ENCODE assay signal across 8 mouse cellular contexts in the genomic region with DNA sequence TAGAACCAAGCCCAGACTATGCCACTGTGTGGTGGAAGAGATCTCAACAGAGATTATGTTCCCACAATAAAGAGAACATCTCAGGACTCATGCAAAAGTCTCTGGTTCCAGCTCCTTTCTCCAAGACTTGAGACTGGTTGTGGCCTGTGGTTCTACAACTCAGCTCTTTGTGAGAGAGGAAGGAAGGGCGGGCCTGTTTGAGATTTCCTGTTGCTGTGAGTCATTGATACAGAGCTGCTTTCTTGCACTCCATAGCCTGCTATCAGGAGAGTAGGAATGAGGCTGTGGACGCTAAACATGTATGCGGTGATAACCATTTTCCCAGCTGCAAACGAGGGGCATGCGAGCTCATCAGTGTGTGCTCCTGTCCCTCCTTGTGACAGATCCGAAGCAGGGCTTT. TPM values are rescaled to one million over a fixed set of nuclear protein-coding genes. Genes with fewer than 3 reads are reported as not detected.
A peak's percentile ranks its signal among the peaks of the same experiment; 100 is the strongest.
DNase-seq lines count a peak whose midpoint lies in the region; ATAC-seq and TF ChIP-seq lines count a peak whose summit lies in the region.

No protein-coding gene starts in this region.

- no peaks in the 10 kb centered on the region for H3K36me3 ChIP-seq in G1E (replicated peaks)
- no peaks in the 10 kb centered on the region for H3K36me3 ChIP-seq in forebrain, embryonic 13.5 days (ENCODE audit: poor library complexity, severe bottlenecking)
- no peaks in the 10 kb centered on the region for H3K36me3 ChIP-seq in hindbrain, embryonic 12.5 days

- peaks cover 5% of the 10 kb centered on the region; the same call in 1 of the 2 replicates for H3K27me3 ChIP-seq in G1E (ENCODE audit: insufficient read depth, low read length)
- no peaks in the 10 kb centered on the region for H3K27me3 ChIP-seq in forebrain, embryonic 13.5 days
- no peaks in the 10 kb centered on the region for H3K27me3 ChIP-seq in hindbrain, embryonic 12.5 days

- H3K4me1 ChIP-seq in G1E (ENCODE audit: insufficient read depth, low read depth, low read length) = no peaks in the 10 kb centered on the region
- peaks cover 6% of the 10 kb centered on the region; the same call in 1 of the 2 replicates for H3K4me1 ChIP-seq in embryonic fibroblast, embryonic 13.5 days (ENCODE audit: control insufficient read depth, insufficient read depth, low read length)
- H3K4me1 ChIP-seq in forebrain, embryonic 13.5 days = no peaks in the 10 kb centered on the region
- no peaks in the 10 kb centered on the region for H3K4me1 ChIP-seq in hindbrain, embryonic 12.5 days

- peak overlapping the region; percentile 41; the same call in 1 of the 2 replicates for H3K27ac ChIP-seq in embryonic fibroblast, embryonic 13.5 days (ENCODE audit: insufficient read depth, low read length)
- no peak overlapping the region for H3K27ac ChIP-seq in forebrain, embryonic 13.5 days
- H3K27ac ChIP-seq in hindbrain, embryonic 12.5 days = no peak overlapping the region

- H3K9me3 ChIP-seq in G1E (replicated peaks) = no peaks in the 10 kb centered on the region
- no peaks in the 10 kb centered on the region for H3K9me3 ChIP-seq in forebrain, embryonic 13.5 days (replicated peaks)
- H3K9me3 ChIP-seq in hindbrain, embryonic 12.5 days (replicated peaks) = no peaks in the 10 kb centered on the region

- TF ChIP-seq POLR2A in embryonic fibroblast, embryonic 13.5 days (IDR thresholded peaks at IDR 0.05; ENCODE audit: low read depth, low read length) = no peak

- peak; percentile 15; the same call in 1 of the 2 replicates for ATAC-seq in G1E (ENCODE audit: extremely low read depth, insufficient number of reproducible peaks, low FRiP score, poor library complexity, severe bottlenecking)
- ATAC-seq in monocyte, adult 5-6 weeks (replicated peaks; ENCODE audit: insufficient number of reproducible peaks, low FRiP score, low TSS enrichment, poor library complexity, severe bottlenecking) = peak; percentile 93
- ATAC-seq in forebrain, embryonic 13.5 days = no peak
- no peak for ATAC-seq in hindbrain, embryonic 12.5 days (ENCODE audit: low FRiP score)

- DNase-seq in G1E (ENCODE audit: low spot score) = no peak
- DNase-seq in kidney, postnatal 14 days = peak; percentile 2
- no peak for DNase-seq in layer of hippocampus, postnatal 36 days
- no peak for DNase-seq in left cerebral cortex, adult 11 months (ENCODE audit: low spot score)

- no peak overlapping the region for H3K4me3 ChIP-seq in G1E (ENCODE audit: low read depth, low read length)
- H3K4me3 ChIP-seq in embryonic fibroblast, embryonic 13.5 days (ENCODE audit: insufficient read depth, low read length) = no peak overlapping the region
- no peak overlapping the region for H3K4me3 ChIP-seq in forebrain, embryonic 13.5 days
- no peak overlapping the region for H3K4me3 ChIP-seq in hindbrain, embryonic 12.5 days

- H3K9ac ChIP-seq in forebrain, embryonic 13.5 days = no peak overlapping the region
- H3K9ac ChIP-seq in hindbrain, embryonic 12.5 days = no peak overlapping the region

- no peak for TF ChIP-seq CTCF in G1E (IDR thresholded peaks at IDR 0.05; ENCODE audit: low read depth, low read length)
- no peak for TF ChIP-seq CTCF in embryonic fibroblast, embryonic 13.5 days (IDR thresholded peaks at IDR 0.05; ENCODE audit: borderline replicate concordance, insufficient read depth, low read length)

- 89% methylated on average over 6 of the region's 6 CpGs for WGBS in forebrain, embryonic 13.5 days
- 83% methylated on average over 6 of the region's 6 CpGs for WGBS in hindbrain, embryonic 12.5 days

- no peak overlapping the region for H3K4me2 ChIP-seq in forebrain, embryonic 13.5 days
- H3K4me2 ChIP-seq in hindbrain, embryonic 12.5 days (replicated peaks) = no peak overlapping the region

RNA-seq across cellular contexts. Expression of a gene that starts 43.9 kb away (rescaled TPM):
- total RNA-seq in G1E (2014; fragmentation: Nextera tagmentation) (0.53 and 0.58 TPM in 2 replicates), G1E (2017) (0.49 and 0.87 TPM in 2 replicates)
- 0.14 and 0.19 TPM in 2 replicates for polyA plus RNA-seq in G1E (2012)
- polyA plus RNA-seq in embryonic fibroblast, embryonic 13.5 days (2011; ENCODE audit: insufficient read length, low read depth, missing spikeins) = 0.40 and 0.74 TPM in 2 replicates
- total RNA-seq in monocyte, adult 5-6 weeks (2017) = 1.1 to 1.9 TPM (median 1.7 TPM) in 3 replicates
- polyA plus RNA-seq in forebrain, embryonic 13.5 days (2015; fragmentation: Nextera tagmentation; extraction: Ambion mirVana) = not detected in 2 replicates
- total RNA-seq in layer of hippocampus, postnatal 36 days (2021) = 1 to 10 TPM; 2.4 to 2.7 TPM
- polyA plus RNA-seq in hindbrain, embryonic 12.5 days (2016; fragmentation: Nextera tagmentation; extraction: Ambion mirVana) = not detected in 2 replicates

RNA-seq across cellular contexts. Expression of a gene that starts 48.2 kb away (rescaled TPM):
- 5.8 and 7.8 TPM in 2 replicates for total RNA-seq in G1E (2014; fragmentation: Nextera tagmentation)
- total RNA-seq in G1E (2017) = 6.6 and 7.5 TPM in 2 replicates
- 6.9 and 7.1 TPM in 2 replicates for polyA plus RNA-seq in G1E (2012)
- 18.1 and 18.8 TPM in 2 replicates for polyA plus RNA-seq in embryonic fibroblast, embryonic 13.5 days (2011; ENCODE audit: insufficient read length, low read depth, missing spikeins)
- total RNA-seq in monocyte, adult 5-6 weeks (2017) = 19.0 to 29.0 TPM (median 24.3 TPM) in 3 replicates
- polyA plus RNA-seq in forebrain, embryonic 13.5 days (2015; fragmentation: Nextera tagmentation; extraction: Ambion mirVana) = 13.7 and 14.8 TPM in 2 replicates
- 10 to 100 TPM; 41.9 to 42.0 TPM for total RNA-seq in layer of hippocampus, postnatal 36 days (2021)
- polyA plus RNA-seq in hindbrain, embryonic 12.5 days (2016; fragmentation: Nextera tagmentation; extraction: Ambion mirVana) = 15.4 and 17.8 TPM in 2 replicates

Comparison
In these comparisons a context has a peak if more than half of its experiments do, and no peak if none do; other contexts are left out.
1. ATAC-seq: peak in G1E (single experiment) and monocyte, adult 5-6 weeks (single experiment); none in forebrain, embryonic 13.5 days (single experiment) and hindbrain, embryonic 12.5 days (single experiment).